Mouse (Mus musculus) erythroblast, embryonic 14.5 days (primary cell): ENCODE measurements around the gene Slc1a3. TPM values are rescaled to one million over a fixed set of nuclear protein-coding genes. Genes with fewer than 3 reads are reported as not detected.

ENCODE experiments used
- H3K27me3 ChIP-seq: 2 replicates; pipeline ENCODE4 v1.6.1; 2012; ENCODE audit warnings: inconsistent platforms; ENCODE audit not compliant: control insufficient read depth
- H3K36me3 ChIP-seq: 2 replicates; pipeline ENCODE4 v1.6.1; 2012; ENCODE audit warnings: mild to moderate bottlenecking, inconsistent platforms; ENCODE audit not compliant: control insufficient read depth
- H3K4me1 ChIP-seq: 2 replicates; pipeline ENCODE4 v1.6.1; 2012; ENCODE audit warnings: inconsistent platforms; ENCODE audit not compliant: control insufficient read depth
- H3K4me3 ChIP-seq: replicated peaks from 2 replicates; pipeline ENCODE3; 2012; ENCODE audit warnings: moderate library complexity, mild to moderate bottlenecking, inconsistent platforms
- H3K9me3 ChIP-seq: 2 replicates; pipeline ENCODE4 v1.6.1; 2012; ENCODE audit warnings: low read length, inconsistent platforms, mixed read lengths; ENCODE audit not compliant: control insufficient read depth
- GATA1 ChIP-seq: IDR thresholded peaks from 2 replicates; pipeline ENCODE4 v1.6.1; 2012; ENCODE audit warnings: low read length, inconsistent platforms, mixed read lengths
- TAL1 ChIP-seq: IDR thresholded peaks from 3 replicates; pipeline ENCODE4 v1.6.1; 2012; ENCODE audit warnings: low read length, inconsistent platforms, mixed read lengths
- polyA plus RNA-seq: library from polyadenylated mRNA; stranded (reverse); fragments of >175 nt; gene quantifications from 2 replicates; pipeline ENCODE4 v1.2.3, GENCODE M21; 2012

Slc1a3 gene
- polyA plus RNA-seq, 1 experiment = not detected

- TF ChIP-seq TAL1 (no peak), GATA1 (no peak)
- H3K9me3 ChIP-seq = no peaks in the 10 kb centered on the region
- H3K4me1 ChIP-seq = no peaks in the 10 kb centered on the region
- no peaks in the 10 kb centered on the region for H3K36me3 ChIP-seq
- H3K27me3 ChIP-seq = no peaks in the 10 kb centered on the region
- H3K4me3 ChIP-seq = no peak overlapping the region
These were observed 57.9 kb downstream of the Slc1a3 start for GRCm38 (mm10) chr15:8652637-8653036.

- TF ChIP-seq TAL1 (no peak), GATA1 (no peak)
- H3K36me3 ChIP-seq = no peaks in the 10 kb centered on the region
- H3K4me3 ChIP-seq = no peak overlapping the region
- no peaks in the 10 kb centered on the region for H3K27me3 ChIP-seq
- no peaks in the 10 kb centered on the region for H3K9me3 ChIP-seq
- no peaks in the 10 kb centered on the region for H3K4me1 ChIP-seq
These were observed 66.4 kb downstream of the Slc1a3 start for GRCm38 (mm10) chr15:8643997-8644692.

GRCm38 (mm10) chr15:8639856-8640255 lies 70.7 kb downstream of the Slc1a3 start:
- Histone ChIP-seq H3K27me3 (no peaks in the 10 kb centered on the region), H3K4me1 (no peaks in the 10 kb centered on the region), H3K9me3 (no peaks in the 10 kb centered on the region), H3K4me3 (no peak overlapping the region), H3K36me3 (no peaks in the 10 kb centered on the region)
- TF ChIP-seq GATA1 = no peak
- TF ChIP-seq TAL1 = no peak

GRCm38 (mm10) chr15:8638568-8639325 lies 71.8 kb downstream of the Slc1a3 start:
- no peaks in the 10 kb centered on the region for H3K36me3 ChIP-seq
- H3K4me3 ChIP-seq = no peak overlapping the region
- no peaks in the 10 kb centered on the region for H3K4me1 ChIP-seq
- H3K9me3 ChIP-seq = no peaks in the 10 kb centered on the region
- H3K27me3 ChIP-seq = no peaks in the 10 kb centered on the region
- TF ChIP-seq TAL1 = no peak
- TF ChIP-seq GATA1 = no peak

- H3K4me1 ChIP-seq = no peaks in the 10 kb centered on the region
- no peaks in the 10 kb centered on the region for H3K36me3 ChIP-seq
- TF ChIP-seq TAL1 = no peak
- no peak for TF ChIP-seq GATA1
- no peaks in the 10 kb centered on the region for H3K27me3 ChIP-seq
- H3K4me3 ChIP-seq = no peak overlapping the region
- H3K9me3 ChIP-seq = no peaks in the 10 kb centered on the region
These were observed 73.3 kb downstream of the Slc1a3 start for GRCm38 (mm10) chr15:8637283-8637682.

GRCm38 (mm10) chr15:8635974-8636373 lies 74.6 kb downstream of the Slc1a3 start:
- no peak for TF ChIP-seq TAL1
- TF ChIP-seq GATA1 = no peak
- H3K27me3 ChIP-seq = no peaks in the 10 kb centered on the region
- no peak overlapping the region for H3K4me3 ChIP-seq
- no peaks in the 10 kb centered on the region for H3K4me1 ChIP-seq
- H3K9me3 ChIP-seq = no peaks in the 10 kb centered on the region
- H3K36me3 ChIP-seq = no peaks in the 10 kb centered on the region

- Histone ChIP-seq H3K36me3 (no peaks in the 10 kb centered on the region), H3K27me3 (peaks cover 10% of the 10 kb centered on the region), H3K4me3 (no peak overlapping the region), H3K4me1 (no peaks in the 10 kb centered on the region), H3K9me3 (no peaks in the 10 kb centered on the region)
- no peak for TF ChIP-seq GATA1
- TF ChIP-seq TAL1 = no peak
These were observed 75.8 kb downstream of the Slc1a3 start for GRCm38 (mm10) chr15:8634807-8635206.

- no peak for TF ChIP-seq TAL1
- TF ChIP-seq GATA1 = no peak
- Histone ChIP-seq H3K36me3 (no peaks in the 10 kb centered on the region), H3K4me3 (no peak overlapping the region), H3K27me3 (peaks cover 15% of the 10 kb centered on the region), H3K9me3 (no peaks in the 10 kb centered on the region), H3K4me1 (no peaks in the 10 kb centered on the region)
These were observed 76.2 kb downstream of the Slc1a3 start for GRCm38 (mm10) chr15:8634355-8634754.

GRCm38 (mm10) chr15:8633375-8633774 lies 77.2 kb downstream of the Slc1a3 start:
- H3K9me3 ChIP-seq = no peaks in the 10 kb centered on the region
- H3K4me1 ChIP-seq = no peaks in the 10 kb centered on the region
- no peak for TF ChIP-seq GATA1
- no peak for TF ChIP-seq TAL1
- no peak overlapping the region for H3K4me3 ChIP-seq
- H3K36me3 ChIP-seq = no peaks in the 10 kb centered on the region
- H3K27me3 ChIP-seq = peaks cover 21% of the 10 kb centered on the region
